Mouse (Mus musculus) heart, embryonic 16.5 days (tissue): ENCODE data around the gene Traf3ip3. TPM values are rescaled to one million over a fixed set of nuclear protein-coding genes. Genes with fewer than 3 reads are reported as not detected.
A peak's percentile ranks its signal among the peaks of the same experiment; 100 is the strongest.

ENCODE experiments used
- ATAC-seq: fragments of 200-750 bp; cut with Nextera tagmentation; replicated peaks from 2 replicates; pipeline ENCODE4 v1.8.0; 2017; ENCODE audit warnings: moderate number of reproducible peaks; ENCODE audit not compliant: insufficient read depth, low FRiP score; ENCODE audit errors: extremely low read depth
- H3K27ac ChIP-seq: fragments of 300-500 bp; sonication (generic); 2 replicates; pipeline ENCODE4 v1.5.1; 2014; ENCODE audit warnings: mild to moderate bottlenecking, low read length, control low read depth, moderate library complexity
- H3K27me3 ChIP-seq: fragments of 300-500 bp; sonication (generic); 2 replicates; pipeline ENCODE4 v1.6.1; 2014; ENCODE audit warnings: low read length, mixed read lengths; ENCODE audit not compliant: control insufficient read depth, insufficient read depth
- H3K36me3 ChIP-seq: fragments of 300-500 bp; sonication (generic); 2 replicates; pipeline ENCODE4 v1.6.1; 2014; ENCODE audit not compliant: control insufficient read depth, insufficient read depth
- H3K4me1 ChIP-seq: fragments of 300-500 bp; sonication (generic); 2 replicates; pipeline ENCODE4 v1.6.1; 2014; ENCODE audit warnings: low read length, mixed read lengths; ENCODE audit not compliant: control insufficient read depth, insufficient read depth
- H3K4me2 ChIP-seq: fragments of 300-500 bp; sonication (generic); 2 replicates; pipeline ENCODE4 v1.6.1; 2014; ENCODE audit warnings: low read depth, mild to moderate bottlenecking, control low read depth, low read length
- H3K4me3 ChIP-seq: fragments of 300-500 bp; sonication (generic); 2 replicates; pipeline ENCODE4 v1.5.1; 2014; ENCODE audit warnings: mild to moderate bottlenecking, control low read depth, low read length
- H3K9ac ChIP-seq: fragments of 300-500 bp; sonication (generic); 2 replicates; pipeline ENCODE4 v1.6.1; 2014; ENCODE audit warnings: low read length, control low read depth
- H3K9me3 ChIP-seq: fragments of 300-500 bp; sonication (generic); replicated peaks from 2 replicates; pipeline ENCODE4 v1.6.1; 2016; ENCODE audit warnings: low read length; ENCODE audit not compliant: control insufficient read depth
- WGBS: fragments of 180-500 bp; shearing (Covaris S2); extraction: QIAGEN DNeasy Blood & Tissue Kit; methylation state at CpG from one replicate; pipeline ENCODE4 v1.1.7; 2014; 5-methylcytosine and 5-hydroxymethylcytosine counted together
- polyA plus RNA-seq: library from polyadenylated mRNA; unstranded; fragments of >200 nt; fragmentation: Nextera tagmentation; extraction: Ambion mirVana; gene quantifications from 2 replicates; pipeline ENCODE4 v1.2.1, GENCODE M21; 2015

The Traf3ip3 gene
- polyA plus RNA-seq, 1 experiment from 2014 or later, result 13.3 TPM

DNA sequence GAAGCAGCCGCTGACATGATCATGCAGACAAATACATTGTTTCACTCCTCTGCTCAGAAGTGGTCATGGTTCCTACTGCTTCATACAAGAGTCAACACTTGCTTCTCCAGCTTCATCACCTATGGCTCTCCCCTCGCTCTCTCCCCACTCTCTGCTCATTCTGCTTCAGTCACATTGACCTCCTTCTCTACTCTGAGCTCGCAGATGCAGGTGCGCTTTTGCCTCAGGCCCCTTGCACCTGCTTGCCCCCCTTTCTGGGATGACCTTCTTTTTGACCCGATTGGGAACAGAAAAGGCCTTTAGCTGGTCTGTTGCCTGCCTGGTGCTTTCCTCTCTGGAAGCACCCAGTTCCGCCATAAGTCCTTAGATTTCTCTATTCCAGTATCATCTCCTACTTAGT is 57.0 kb downstream of the Traf3ip3 start:
- H3K4me1 ChIP-seq, result no peaks in the 10 kb centered on the region
- H3K9ac ChIP-seq, result no peak overlapping the region
- H3K4me2 ChIP-seq, result no peak overlapping the region
- no peak for ATAC-seq
- 80% methylated on average over 6 of the region's 6 CpGs for WGBS
- H3K4me3 ChIP-seq, result no peak overlapping the region
- no peak overlapping the region for H3K27ac ChIP-seq
- H3K36me3 ChIP-seq, result no peaks in the 10 kb centered on the region
- H3K27me3 ChIP-seq, result no peaks in the 10 kb centered on the region
- no peaks in the 10 kb centered on the region for H3K9me3 ChIP-seq

DNA sequence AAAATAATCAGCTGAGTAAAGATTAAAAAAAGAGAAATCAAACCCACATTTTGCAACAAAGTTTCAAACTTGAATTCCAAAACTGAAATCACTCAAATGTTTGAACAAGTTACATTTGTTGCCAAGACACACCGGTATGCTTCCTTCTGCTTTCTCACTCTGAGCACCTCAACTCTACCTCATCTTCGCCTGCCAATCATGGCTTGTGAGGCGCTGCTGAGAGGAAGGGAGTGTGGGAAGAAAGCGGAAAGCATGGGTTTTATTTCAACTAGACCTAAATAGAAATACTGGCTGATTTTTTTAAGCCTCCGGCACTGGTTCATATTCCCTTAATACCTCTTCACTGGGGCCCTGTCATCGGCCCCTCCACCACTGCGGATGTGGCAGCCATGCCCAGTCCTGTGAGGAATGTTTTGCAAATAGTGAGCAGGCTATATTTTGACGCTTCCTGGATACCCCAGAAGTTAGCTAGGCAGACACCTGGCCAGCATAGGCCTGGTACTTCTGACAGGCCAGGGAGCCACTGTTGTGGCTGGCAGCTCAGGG is 58.9 kb downstream of the Traf3ip3 start:
- Histone ChIP-seq H3K4me1 (no peaks in the 10 kb centered on the region), H3K9me3 (no peaks in the 10 kb centered on the region), H3K9ac (no peak overlapping the region), H3K27ac (no peak overlapping the region), H3K4me3 (no peak overlapping the region), H3K36me3 (no peaks in the 10 kb centered on the region), H3K4me2 (no peak overlapping the region), H3K27me3 (no peaks in the 10 kb centered on the region)
- ATAC-seq, result no peak
- WGBS, result 73% methylated on average over 8 of the region's 8 CpGs

DNA sequence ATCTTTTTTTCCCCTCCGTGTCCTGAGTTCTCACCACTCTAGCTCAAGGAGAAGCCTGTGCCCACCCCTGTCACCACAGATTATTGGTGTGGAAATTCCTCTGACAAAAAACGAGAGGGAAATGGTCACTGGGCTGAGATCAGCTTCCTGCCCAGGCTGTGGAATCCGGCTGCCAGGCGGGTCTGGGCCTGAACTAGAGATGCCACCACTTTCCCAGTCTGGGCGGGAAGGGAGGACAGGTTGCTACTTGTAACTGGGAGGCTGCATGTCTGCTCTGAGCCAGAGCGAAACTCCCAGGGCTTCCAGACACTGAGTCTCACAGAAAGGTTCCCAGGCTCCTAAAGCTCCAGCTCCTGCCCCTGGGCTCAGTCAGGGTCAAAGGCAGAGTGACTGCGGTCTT is 60.4 kb downstream of the Traf3ip3 start:
- 65% methylated on average over 7 of the region's 7 CpGs for WGBS
- no peak overlapping the region for H3K4me3 ChIP-seq
- no peak overlapping the region for H3K27ac ChIP-seq
- no peak overlapping the region for H3K9ac ChIP-seq
- no peaks in the 10 kb centered on the region for H3K36me3 ChIP-seq
- H3K27me3 ChIP-seq, result no peaks in the 10 kb centered on the region
- no peak for ATAC-seq
- H3K9me3 ChIP-seq, result no peaks in the 10 kb centered on the region
- H3K4me1 ChIP-seq, result no peaks in the 10 kb centered on the region
- no peak overlapping the region for H3K4me2 ChIP-seq

DNA sequence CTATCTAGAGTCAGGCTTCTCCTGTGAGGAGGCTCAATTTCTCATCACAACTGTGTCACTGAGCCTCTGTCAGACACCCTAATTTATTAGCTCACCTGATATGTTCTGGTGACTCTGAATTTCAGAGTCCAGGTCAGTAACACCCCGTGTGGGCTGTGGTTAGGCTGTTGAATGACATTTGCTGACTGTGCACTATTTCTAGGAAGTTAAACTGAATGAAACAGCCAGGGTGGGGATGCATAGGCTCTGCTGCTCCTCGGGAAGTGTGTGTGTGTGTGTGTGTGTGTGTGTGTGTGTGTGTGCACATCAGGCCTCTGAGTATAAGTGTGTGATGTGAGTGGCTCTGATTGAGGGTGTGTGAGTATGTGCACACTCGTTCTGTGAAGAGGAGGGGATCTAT is 62.8 kb downstream of the Traf3ip3 start:
- no peak overlapping the region for H3K27ac ChIP-seq
- 38% methylated on average over 3 of the region's 3 CpGs for WGBS

DNA sequence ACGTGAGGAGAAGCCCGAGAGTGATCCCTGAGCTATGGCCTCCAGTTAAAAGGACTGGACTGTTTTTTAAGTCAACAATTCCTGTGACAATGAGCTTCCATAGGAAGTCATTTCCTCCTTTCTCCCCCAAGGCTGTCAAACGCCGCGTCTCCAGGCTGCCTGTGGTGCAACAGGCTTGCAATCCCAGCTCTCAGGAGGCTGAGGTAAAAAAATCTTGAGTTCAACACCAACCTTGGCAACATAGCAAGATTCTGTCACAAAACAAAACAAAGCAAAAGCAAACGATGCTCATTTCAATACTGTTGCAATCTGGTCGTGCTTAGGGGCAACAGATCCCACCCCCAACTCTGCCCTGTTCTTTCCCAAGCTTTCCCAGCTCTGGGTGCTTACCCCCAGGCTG is 63.4 kb downstream of the Traf3ip3 start:
- Histone ChIP-seq H3K9ac (no peak overlapping the region), H3K4me2 (no peak overlapping the region), H3K4me1 (no peaks in the 10 kb centered on the region), H3K9me3 (no peaks in the 10 kb centered on the region), H3K36me3 (no peaks in the 10 kb centered on the region), H3K27ac (no peak overlapping the region), H3K4me3 (no peak overlapping the region), H3K27me3 (no peaks in the 10 kb centered on the region)
- 31% methylated on average over 7 of the region's 7 CpGs for WGBS
- no peak for ATAC-seq

More for the DNA sequence above, 62.8 kb downstream of the Traf3ip3 start:
- Histone ChIP-seq H3K4me3 (no peak overlapping the region), H3K9me3 (no peaks in the 10 kb centered on the region), H3K36me3 (no peaks in the 10 kb centered on the region), H3K4me2 (no peak overlapping the region), H3K4me1 (no peaks in the 10 kb centered on the region), H3K9ac (no peak overlapping the region), H3K27me3 (no peaks in the 10 kb centered on the region)
- ATAC-seq, result no peak

DNA sequence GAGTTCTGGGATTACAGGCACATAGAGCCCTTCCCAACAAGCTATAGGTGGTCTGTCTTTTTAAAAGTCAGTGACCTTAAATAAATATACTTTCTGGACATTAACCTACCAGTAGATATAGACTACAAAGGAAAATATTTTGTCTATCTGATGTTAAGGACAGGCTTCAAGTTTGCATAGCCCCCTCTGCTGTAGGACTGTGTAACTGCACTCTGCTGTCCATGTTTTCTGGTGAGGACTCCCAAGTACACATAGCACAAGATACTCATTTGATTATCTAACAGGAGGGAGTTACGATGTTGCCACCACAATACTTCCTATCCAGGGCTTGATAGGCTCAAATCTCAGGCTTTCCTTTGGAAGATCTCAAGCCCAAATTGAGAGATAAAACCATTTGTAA is 67.8 kb downstream of the Traf3ip3 start:
- ATAC-seq, result no peak
- Histone ChIP-seq H3K27me3 (no peaks in the 10 kb centered on the region), H3K27ac (no peak overlapping the region), H3K4me3 (no peak overlapping the region), H3K9me3 (no peaks in the 10 kb centered on the region), H3K9ac (no peak overlapping the region), H3K36me3 (no peaks in the 10 kb centered on the region), H3K4me2 (no peak overlapping the region), H3K4me1 (peaks cover 9% of the 10 kb centered on the region)
- 81% methylated on average over 1 of the region's 1 CpGs for WGBS

DNA sequence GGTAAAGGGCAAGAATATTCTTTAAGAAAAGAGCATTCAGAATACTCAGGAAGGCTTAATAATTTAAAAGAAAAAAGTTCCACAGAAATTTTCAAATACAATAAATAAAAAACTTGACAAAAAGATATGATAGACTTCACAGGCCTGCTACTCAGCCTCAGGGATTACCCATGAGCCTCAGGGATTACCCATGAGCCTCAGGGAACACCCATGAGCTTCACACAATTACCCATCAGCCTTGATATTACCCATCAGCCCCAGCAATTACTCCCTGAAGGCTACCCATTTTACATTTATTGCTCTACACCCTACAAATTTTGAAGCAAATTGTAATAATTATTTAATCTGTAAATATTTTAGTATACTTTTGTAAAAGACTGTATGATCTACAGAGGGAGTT is 69.1 kb downstream of the Traf3ip3 start:
- Histone ChIP-seq H3K9ac (no peak overlapping the region), H3K27me3 (no peaks in the 10 kb centered on the region), H3K9me3 (no peaks in the 10 kb centered on the region), H3K27ac (no peak overlapping the region), H3K4me2 (no peak overlapping the region), H3K4me1 (peaks cover 9% of the 10 kb centered on the region), H3K36me3 (peaks cover 6% of the 10 kb centered on the region), H3K4me3 (no peak overlapping the region)
- ATAC-seq, result no peak

DNA sequence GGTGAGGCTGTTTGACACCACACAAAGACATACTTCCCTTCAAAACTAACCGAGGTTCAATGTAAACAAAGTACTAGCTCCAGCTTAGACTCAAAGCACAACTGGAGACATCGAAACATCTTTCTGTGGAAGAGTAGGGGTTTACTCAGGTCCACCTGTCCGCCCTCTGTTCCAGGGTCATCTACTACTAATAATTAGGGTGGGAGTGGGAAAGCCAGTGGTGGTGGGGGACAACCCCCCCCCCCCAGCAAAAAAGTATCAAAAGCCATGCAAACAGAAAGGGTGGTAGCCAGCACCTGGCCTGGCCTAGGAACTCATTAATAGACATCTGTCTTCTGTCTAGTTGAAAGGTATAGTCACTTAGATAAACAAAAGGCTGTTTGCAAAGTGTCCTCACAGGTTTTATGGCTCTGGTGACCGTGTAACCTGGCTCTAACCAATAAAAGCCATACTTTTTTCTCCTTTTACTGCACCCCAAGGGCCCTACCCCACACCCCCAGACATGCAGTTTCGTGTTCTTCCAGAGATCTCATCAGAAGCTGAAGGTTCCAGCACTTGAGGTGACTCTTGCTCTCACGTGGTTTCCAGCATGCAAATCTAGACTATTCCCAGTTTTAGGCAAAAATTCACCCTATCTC is 70.1 kb downstream of the Traf3ip3 start:
- ATAC-seq, result no peak
- Histone ChIP-seq H3K4me3 (no peak overlapping the region), H3K4me2 (no peak overlapping the region), H3K27me3 (no peaks in the 10 kb centered on the region), H3K4me1 (peaks cover 9% of the 10 kb centered on the region), H3K9ac (no peak overlapping the region), H3K36me3 (peaks cover 14% of the 10 kb centered on the region), H3K27ac (no peak overlapping the region), H3K9me3 (no peaks in the 10 kb centered on the region)
- WGBS, result 70% methylated on average over 6 of the region's 6 CpGs

DNA sequence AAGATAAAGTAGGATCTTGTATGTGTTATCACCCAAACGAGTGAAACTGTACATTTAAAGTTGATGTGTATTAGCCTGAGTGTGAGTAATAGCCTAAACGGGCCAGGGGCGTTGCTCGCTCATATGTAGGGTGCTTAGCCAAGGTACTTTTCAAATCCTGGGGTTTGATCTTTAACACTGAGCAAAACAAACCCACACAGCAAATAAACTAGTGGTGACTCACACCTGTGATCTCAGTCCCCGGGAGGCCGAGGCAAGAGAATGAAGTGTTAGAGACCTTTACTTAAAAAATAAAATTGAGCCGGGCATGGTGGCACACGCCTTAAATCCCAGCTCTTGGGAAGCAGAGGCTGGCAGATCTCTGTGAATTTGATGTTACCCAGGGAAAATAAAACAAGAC is 70.7 kb downstream of the Traf3ip3 start:
- no peak for ATAC-seq
- Histone ChIP-seq H3K27me3 (no peaks in the 10 kb centered on the region), H3K4me3 (no peak overlapping the region; the same call in 1 of the 2 replicates), H3K27ac (no peak overlapping the region), H3K9me3 (no peaks in the 10 kb centered on the region), H3K4me1 (peaks cover 9% of the 10 kb centered on the region), H3K36me3 (peaks cover 14% of the 10 kb centered on the region), H3K9ac (peak overlapping the region; percentile 59; the same call in 1 of the 2 replicates), H3K4me2 (peak overlapping the region; percentile 72; the same call in 1 of the 2 replicates)
- WGBS, result 76% methylated on average over 8 of the region's 8 CpGs
